Mouse (Mus musculus): Measurements from ENCODE around the gene Nab2. TPM values are rescaled to one million over a fixed set of nuclear protein-coding genes. Genes with fewer than 3 reads are reported as not detected.

Nab2 gene
- polyA plus RNA-seq, 1 experiment from 2014 or later, result 2.2 TPM

GRCm38 (mm10) chr10:127675859-127676398 lies 7.6 kb upstream of the Nab2 start:
- H3K27me3 ChIP-seq (replicated peaks; ENCODE audit: control insufficient read depth, insufficient read depth, low read length), result no peaks in the 10 kb centered on the region
- peak overlapping the region; percentile 57 for H3K9ac ChIP-seq (ENCODE audit: low read depth, low read length)
- peaks cover 9% of the 10 kb centered on the region for H3K4me1 ChIP-seq (ENCODE audit: control insufficient read depth, insufficient read depth, low read depth, low read length)
- no peaks in the 10 kb centered on the region for H3K9me3 ChIP-seq (ENCODE audit: control insufficient read depth, low read length)
- H3K36me3 ChIP-seq (ENCODE audit: control insufficient read depth, insufficient read depth, low read length), result no peaks in the 10 kb centered on the region
- H3K4me3 ChIP-seq (ENCODE audit: low read length), result peak overlapping the region; percentile 52
- WGBS, result 56% methylated on average over 5 of the region's 5 CpGs
- peak overlapping the region; percentile 71 for H3K4me2 ChIP-seq (ENCODE audit: low read length)
- H3K27ac ChIP-seq (ENCODE audit: low read depth, low read length), result no peak overlapping the region; the same call in 1 of the 2 replicates
- no peak for ATAC-seq

DNA sequence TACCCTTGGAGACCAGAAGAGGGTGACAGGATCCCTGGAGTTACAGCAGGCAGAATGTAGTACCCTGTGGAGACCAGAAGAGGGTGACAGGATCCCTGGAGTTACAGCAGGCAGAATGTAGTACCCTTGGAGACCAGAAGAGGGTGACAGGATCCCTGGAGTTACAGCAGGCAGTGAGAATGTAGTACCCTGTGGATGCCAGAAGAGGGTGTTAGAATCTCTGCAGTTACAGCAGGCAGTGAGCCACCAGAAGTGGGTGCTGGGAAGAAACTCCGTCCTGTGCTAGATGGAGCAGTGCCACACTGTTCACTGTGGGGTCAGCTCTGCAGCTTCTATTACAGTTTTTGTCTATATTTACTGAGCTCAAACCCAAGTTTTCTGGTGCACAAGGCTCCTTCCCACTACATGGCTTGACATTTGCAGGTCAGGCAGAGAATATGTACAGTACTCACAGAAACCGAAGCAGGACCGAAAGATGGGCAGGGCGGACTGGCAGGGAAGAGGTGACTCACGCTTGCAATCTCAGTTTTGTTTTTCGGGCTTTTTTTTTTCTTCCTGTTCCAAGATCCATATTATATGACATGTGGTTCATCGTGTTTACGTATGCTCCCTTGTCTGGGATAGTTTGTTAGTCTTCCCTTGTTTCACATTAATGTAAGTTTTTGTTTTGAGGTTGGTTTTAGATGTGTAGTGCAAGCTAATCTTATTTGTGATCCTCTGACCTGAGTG lies 6.6 kb upstream of the Nab2 start:
- H3K27ac ChIP-seq (ENCODE audit: low read depth, low read length), result no peak overlapping the region
- 85% methylated on average over 8 of the region's 8 CpGs for WGBS
- H3K27me3 ChIP-seq (replicated peaks; ENCODE audit: control insufficient read depth, insufficient read depth, low read length), result no peaks in the 10 kb centered on the region

GRCm38 (mm10) chr10:127674046-127674655 lies 5.8 kb upstream of the Nab2 start:
- Histone ChIP-seq H3K9ac (ENCODE audit: low read depth, low read length) (no peak overlapping the region), H3K9me3 (ENCODE audit: control insufficient read depth, low read length) (no peaks in the 10 kb centered on the region), H3K36me3 (ENCODE audit: control insufficient read depth, insufficient read depth, low read length) (no peaks in the 10 kb centered on the region), H3K27ac (ENCODE audit: low read depth, low read length) (no peak overlapping the region), H3K4me3 (ENCODE audit: low read length) (no peak overlapping the region), H3K4me1 (ENCODE audit: control insufficient read depth, insufficient read depth, low read depth, low read length) (peaks cover 9% of the 10 kb centered on the region), H3K27me3 (replicated peaks; ENCODE audit: control insufficient read depth, insufficient read depth, low read length) (no peaks in the 10 kb centered on the region), H3K4me2 (ENCODE audit: low read length) (no peak overlapping the region)
- no peak for ATAC-seq
- 89% methylated on average over 6 of the region's 6 CpGs for WGBS

More for the DNA sequence above, 6.6 kb upstream of the Nab2 start:
- Histone ChIP-seq H3K4me3 (ENCODE audit: low read length) (no peak overlapping the region), H3K9me3 (ENCODE audit: control insufficient read depth, low read length) (no peaks in the 10 kb centered on the region), H3K36me3 (ENCODE audit: control insufficient read depth, insufficient read depth, low read length) (no peaks in the 10 kb centered on the region), H3K4me1 (ENCODE audit: control insufficient read depth, insufficient read depth, low read depth, low read length) (peaks cover 9% of the 10 kb centered on the region), H3K9ac (ENCODE audit: low read depth, low read length) (no peak overlapping the region), H3K4me2 (ENCODE audit: low read length) (no peak overlapping the region)
- no peak for ATAC-seq

DNA sequence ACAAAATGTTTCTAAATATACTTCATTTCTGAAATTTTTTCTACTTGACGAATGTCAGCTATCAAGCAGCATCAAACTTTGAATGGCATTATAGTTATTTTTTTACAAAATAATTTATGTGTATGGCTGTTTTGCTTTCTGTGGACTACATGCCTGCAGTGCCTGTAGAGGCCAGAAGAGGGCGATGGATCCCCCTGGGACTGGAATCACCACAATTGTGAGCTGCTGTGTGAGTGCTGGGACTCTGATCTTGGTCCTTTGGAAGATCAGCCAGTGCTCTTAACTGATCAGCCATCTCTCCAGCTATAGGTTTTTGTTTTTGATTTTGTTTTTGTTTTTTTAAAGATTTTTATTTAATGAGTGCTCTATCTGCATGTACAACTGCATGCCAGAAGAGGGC lies 2.9 kb upstream of the Nab2 start:
- H3K9ac ChIP-seq (ENCODE audit: low read depth, low read length), result no peak overlapping the region
- no peak overlapping the region for H3K27ac ChIP-seq (ENCODE audit: low read depth, low read length)
- no peaks in the 10 kb centered on the region for H3K36me3 ChIP-seq (ENCODE audit: control insufficient read depth, insufficient read depth, low read length)
- ATAC-seq, result no peak
- H3K9me3 ChIP-seq (ENCODE audit: control insufficient read depth, low read length), result no peaks in the 10 kb centered on the region
- peaks cover 4% of the 10 kb centered on the region for H3K27me3 ChIP-seq (replicated peaks; ENCODE audit: control insufficient read depth, insufficient read depth, low read length)
- H3K4me1 ChIP-seq (ENCODE audit: control insufficient read depth, insufficient read depth, low read depth, low read length), result peaks cover 13% of the 10 kb centered on the region; the same call in 1 of the 2 replicates
- no peak overlapping the region for H3K4me2 ChIP-seq (ENCODE audit: low read length)
- H3K4me3 ChIP-seq (ENCODE audit: low read length), result no peak overlapping the region
- 43% methylated on average over 2 of the region's 2 CpGs for whole genome bisulfite sequencing

DNA sequence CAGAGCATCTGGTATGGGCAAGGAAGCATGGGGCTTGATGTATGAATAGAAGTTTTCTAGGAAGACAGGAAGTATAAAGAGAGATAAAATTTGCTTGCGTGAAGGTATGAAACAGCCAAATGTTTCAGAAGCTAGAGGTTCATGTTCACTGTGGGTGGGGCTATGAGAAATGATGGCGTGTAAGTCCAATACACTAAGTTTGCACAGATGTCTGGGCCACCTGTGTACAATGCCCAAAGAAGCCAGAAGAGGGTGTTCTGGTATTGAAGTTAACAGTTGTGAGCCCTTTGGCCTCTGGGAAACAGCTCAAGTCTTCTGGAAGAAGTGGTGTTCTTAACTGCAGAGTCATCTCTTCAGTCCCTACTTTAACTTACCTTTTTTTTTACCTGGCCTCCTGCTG lies 1.8 kb upstream of the Nab2 start:
- no peak overlapping the region for H3K4me3 ChIP-seq (ENCODE audit: low read length)
- ATAC-seq, result no peak
- H3K27ac ChIP-seq (ENCODE audit: low read depth, low read length), result no peak overlapping the region
- 95% methylated on average over 2 of the region's 2 CpGs for WGBS
- peaks cover 15% of the 10 kb centered on the region; the same call in 1 of the 2 replicates for H3K4me1 ChIP-seq (ENCODE audit: control insufficient read depth, insufficient read depth, low read depth, low read length)
- H3K36me3 ChIP-seq (ENCODE audit: control insufficient read depth, insufficient read depth, low read length), result no peaks in the 10 kb centered on the region
- H3K9ac ChIP-seq (ENCODE audit: low read depth, low read length), result no peak overlapping the region
- H3K9me3 ChIP-seq (ENCODE audit: control insufficient read depth, low read length), result no peaks in the 10 kb centered on the region
- peaks cover 9% of the 10 kb centered on the region for H3K27me3 ChIP-seq (replicated peaks; ENCODE audit: control insufficient read depth, insufficient read depth, low read length)
- H3K4me2 ChIP-seq (ENCODE audit: low read length), result no peak overlapping the region

GRCm38 (mm10) chr10:127669170-127669569 lies 802 bp upstream of the Nab2 start:
- Histone ChIP-seq H3K4me3 (ENCODE audit: low read length) (no peak overlapping the region), H3K27ac (ENCODE audit: low read depth, low read length) (no peak overlapping the region), H3K27me3 (replicated peaks; ENCODE audit: control insufficient read depth, insufficient read depth, low read length) (peaks cover 19% of the 10 kb centered on the region), H3K9ac (ENCODE audit: low read depth, low read length) (no peak overlapping the region), H3K36me3 (ENCODE audit: control insufficient read depth, insufficient read depth, low read length) (no peaks in the 10 kb centered on the region), H3K4me2 (ENCODE audit: low read length) (no peak overlapping the region), H3K4me1 (ENCODE audit: control insufficient read depth, insufficient read depth, low read depth, low read length) (peaks cover 15% of the 10 kb centered on the region; the same call in 1 of the 2 replicates), H3K9me3 (ENCODE audit: control insufficient read depth, low read length) (no peaks in the 10 kb centered on the region)
- 18% methylated on average over 7 of the region's 7 CpGs for WGBS
- ATAC-seq, result no peak

- H3K4me1 ChIP-seq (ENCODE audit: control insufficient read depth, insufficient read depth, low read depth, low read length), result peaks cover 18% of the 10 kb centered on the region; the same call in 1 of the 2 replicates
- peak; percentile 41 for ATAC-seq
- no peaks in the 10 kb centered on the region for H3K9me3 ChIP-seq (ENCODE audit: control insufficient read depth, low read length)
- H3K36me3 ChIP-seq (ENCODE audit: control insufficient read depth, insufficient read depth, low read length), result no peaks in the 10 kb centered on the region
- peak overlapping the region; percentile 96 for H3K4me2 ChIP-seq (ENCODE audit: low read length)
- peak overlapping the region; percentile 14; the same call in 1 of the 2 replicates for H3K9ac ChIP-seq (ENCODE audit: low read depth, low read length)
- H3K27ac ChIP-seq (ENCODE audit: low read depth, low read length), result peak overlapping the region; percentile 72
- whole genome bisulfite sequencing, result 3% methylated on average over 35 of the region's 35 CpGs
- H3K4me3 ChIP-seq (ENCODE audit: low read length), result peak overlapping the region; percentile 57
- H3K27me3 ChIP-seq (replicated peaks; ENCODE audit: control insufficient read depth, insufficient read depth, low read length), result peaks cover 30% of the 10 kb centered on the region
Measured at GRCm38 (mm10) chr10:127667269-127668092, 887 bp downstream of the Nab2 start.

DNA sequence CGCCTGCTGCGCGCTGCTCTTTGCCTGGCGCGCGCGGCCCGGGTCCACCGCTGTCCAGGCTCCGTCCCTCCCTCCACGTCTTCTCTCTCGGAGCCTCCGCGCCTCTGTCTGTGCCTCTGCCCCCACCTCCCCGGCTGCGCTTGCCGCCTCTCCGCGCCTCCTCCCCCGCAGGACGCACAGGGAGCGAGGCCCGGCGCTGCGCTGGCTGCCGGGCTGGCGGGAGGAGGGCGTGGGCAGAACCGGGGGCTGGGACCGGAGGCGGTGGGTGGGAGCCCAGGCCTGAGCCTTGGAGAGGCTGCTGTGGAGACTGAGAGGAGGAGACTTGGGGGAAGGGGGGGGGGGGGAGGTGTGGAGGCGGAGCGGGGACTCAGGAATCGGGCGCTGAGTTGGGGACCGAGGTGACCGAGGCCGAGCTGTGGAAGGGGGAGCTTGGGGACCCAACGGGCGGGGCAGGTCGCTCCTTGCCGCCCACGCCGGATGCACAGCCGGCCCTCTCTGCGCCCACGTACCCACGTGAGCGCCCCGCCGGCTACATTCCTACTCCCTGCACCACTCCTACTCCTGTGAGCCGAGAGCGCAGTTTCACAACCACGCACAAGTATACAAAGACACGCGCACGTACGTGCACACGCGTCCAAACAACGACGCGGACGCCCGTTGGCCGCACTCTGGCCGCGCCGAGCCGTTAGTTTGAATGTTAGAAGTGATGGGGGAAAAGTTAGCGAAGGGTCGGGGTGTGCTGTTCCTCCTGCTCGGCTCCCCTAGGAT lies 1.7 kb downstream of the Nab2 start, which contains the start of gene Nemp1:
Gene Nemp1 (plus strand): TSS at position 401 of the 768 bp plus-strand sequence.
- Histone ChIP-seq H3K4me2 (ENCODE audit: low read length) (peak within 1 kb of the TSS; percentile 96), H3K4me1 (ENCODE audit: control insufficient read depth, insufficient read depth, low read depth, low read length) (peaks cover 25% of the 10 kb centered on the region; the same call in 1 of the 2 replicates), H3K9me3 (ENCODE audit: control insufficient read depth, low read length) (no peaks in the 10 kb centered on the region), H3K27me3 (replicated peaks; ENCODE audit: control insufficient read depth, insufficient read depth, low read length) (peaks cover 35% of the 10 kb centered on the region), H3K9ac (ENCODE audit: low read depth, low read length) (peak within 1 kb of the TSS; percentile 71), H3K36me3 (ENCODE audit: control insufficient read depth, insufficient read depth, low read length) (no peaks in the 10 kb centered on the region), H3K27ac (ENCODE audit: low read depth, low read length) (peak within 1 kb of the TSS; percentile 72), H3K4me3 (ENCODE audit: low read length) (peak within 1 kb of the TSS; percentile 57)
- under 1% methylated on average over 59 of the region's 73 CpGs for WGBS
- peak; percentile 74 for ATAC-seq
